Mouse (Mus musculus): ENCODE results near the gene Syt3.

Gene Syt3

GRCm38 (mm10) chr7:44356590-44357481 lies 27.1 kb upstream of the Syt3 start:
- no peak for DNase-seq (ENCODE audit: low spot score in 2 of 2)

GRCm38 (mm10) chr7:44357531-44357930 lies 26.4 kb upstream of the Syt3 start:
- DNase-seq (ENCODE audit: low spot score in 2 of 2): no peak

- DNase-seq (ENCODE audit: low spot score in 2 of 2): no peak
Observed at GRCm38 (mm10) chr7:44358012-44358411, 25.9 kb upstream of the Syt3 start.

- no peak for DNase-seq (ENCODE audit: low spot score in 2 of 2)
Observed at GRCm38 (mm10) chr7:44358886-44359654, 24.8 kb upstream of the Syt3 start.

GRCm38 (mm10) chr7:44359908-44360672 lies 23.8 kb upstream of the Syt3 start:
- DNase-seq (ENCODE audit: low spot score in 2 of 2): peak; percentile 59 to 87

- peak in 1 of 2 experiments; percentile 22 for DNase-seq (ENCODE audit: low spot score in 2 of 2)
Observed at GRCm38 (mm10) chr7:44360792-44361301, 23.1 kb upstream of the Syt3 start.

- no peak for DNase-seq (ENCODE audit: low spot score in 2 of 2)
Observed at GRCm38 (mm10) chr7:44372678-44373077, 11.2 kb upstream of the Syt3 start.

- DNase-seq (ENCODE audit: low spot score in 2 of 2): no peak
Observed at GRCm38 (mm10) chr7:44373460-44373859, 10.4 kb upstream of the Syt3 start.

GRCm38 (mm10) chr7:44373889-44374652 lies 9.8 kb upstream of the Syt3 start:
- DNase-seq (ENCODE audit: low spot score in 2 of 2): peak; percentile 57 to 74

- no peak for DNase-seq (ENCODE audit: low spot score in 2 of 2)
Observed at GRCm38 (mm10) chr7:44374756-44375155, 9.1 kb upstream of the Syt3 start.

- DNase-seq (ENCODE audit: low spot score in 2 of 2): no peak
Observed at GRCm38 (mm10) chr7:44375207-44375606, 8.7 kb upstream of the Syt3 start.

- no peak for DNase-seq (ENCODE audit: low spot score in 2 of 2)
Observed at GRCm38 (mm10) chr7:44375793-44376192, 8.1 kb upstream of the Syt3 start.

GRCm38 (mm10) chr7:44378290-44378689 lies 5.6 kb upstream of the Syt3 start:
- DNase-seq (ENCODE audit: low spot score in 2 of 2): no peak

- no peak for DNase-seq (ENCODE audit: low spot score in 2 of 2)
Observed at GRCm38 (mm10) chr7:44382541-44382940, 1.4 kb upstream of the Syt3 start.

- DNase-seq (ENCODE audit: low spot score in 2 of 2): peak in 1 of 2 experiments; percentile 16
Observed at GRCm38 (mm10) chr7:44384716-44385059, 786 bp downstream of the Syt3 start.

GRCm38 (mm10) chr7:44385720-44386119 lies 1.8 kb downstream of the Syt3 start, which contains the start of gene 1700008O03Rik:
TSS of gene 1700008O03Rik (minus strand) at chr7:44385820.
- DNase-seq (ENCODE audit: low spot score in 2 of 2): no peak

- no peak for DNase-seq (ENCODE audit: low spot score in 2 of 2)
Observed at GRCm38 (mm10) chr7:44391831-44392230, 7.9 kb downstream of the Syt3 start.

- DNase-seq (ENCODE audit: low spot score in 2 of 2): no peak
Observed at GRCm38 (mm10) chr7:44392341-44392740, 8.4 kb downstream of the Syt3 start.

- DNase-seq (ENCODE audit: low spot score in 2 of 2): no peak
Observed at GRCm38 (mm10) chr7:44393284-44393683, 9.4 kb downstream of the Syt3 start.

GRCm38 (mm10) chr7:44398570-44398969 lies 14.7 kb downstream of the Syt3 start:
- DNase-seq (ENCODE audit: low spot score in 2 of 2): peak; percentile 27 to 75

GRCm38 (mm10) chr7:44401673-44402072 lies 17.8 kb downstream of the Syt3 start:
- no peak for DNase-seq (ENCODE audit: low spot score in 2 of 2)
